Mouse (Mus musculus) testis, adult 2 months (tissue): Measurements from ENCODE around the gene Atp6v1fnb.

Experiments
- CTCF ChIP-seq: fragments of 200-500 bp; IDR thresholded peaks from 2 replicates; pipeline ENCODE4 v1.5.1; 2012; ENCODE audit warnings: low read depth, mild to moderate bottlenecking, inconsistent platforms, low read length, moderate library complexity; ENCODE audit not compliant: control insufficient read depth, insufficient read depth, insufficient replicate concordance
- POLR2A ChIP-seq: fragments of 200-500 bp; IDR thresholded peaks from 2 replicates; pipeline ENCODE4 v1.6.1; 2012; ENCODE audit warnings: low read depth, mild to moderate bottlenecking, inconsistent platforms, low read length, moderate library complexity; ENCODE audit not compliant: control insufficient read depth

DNA sequence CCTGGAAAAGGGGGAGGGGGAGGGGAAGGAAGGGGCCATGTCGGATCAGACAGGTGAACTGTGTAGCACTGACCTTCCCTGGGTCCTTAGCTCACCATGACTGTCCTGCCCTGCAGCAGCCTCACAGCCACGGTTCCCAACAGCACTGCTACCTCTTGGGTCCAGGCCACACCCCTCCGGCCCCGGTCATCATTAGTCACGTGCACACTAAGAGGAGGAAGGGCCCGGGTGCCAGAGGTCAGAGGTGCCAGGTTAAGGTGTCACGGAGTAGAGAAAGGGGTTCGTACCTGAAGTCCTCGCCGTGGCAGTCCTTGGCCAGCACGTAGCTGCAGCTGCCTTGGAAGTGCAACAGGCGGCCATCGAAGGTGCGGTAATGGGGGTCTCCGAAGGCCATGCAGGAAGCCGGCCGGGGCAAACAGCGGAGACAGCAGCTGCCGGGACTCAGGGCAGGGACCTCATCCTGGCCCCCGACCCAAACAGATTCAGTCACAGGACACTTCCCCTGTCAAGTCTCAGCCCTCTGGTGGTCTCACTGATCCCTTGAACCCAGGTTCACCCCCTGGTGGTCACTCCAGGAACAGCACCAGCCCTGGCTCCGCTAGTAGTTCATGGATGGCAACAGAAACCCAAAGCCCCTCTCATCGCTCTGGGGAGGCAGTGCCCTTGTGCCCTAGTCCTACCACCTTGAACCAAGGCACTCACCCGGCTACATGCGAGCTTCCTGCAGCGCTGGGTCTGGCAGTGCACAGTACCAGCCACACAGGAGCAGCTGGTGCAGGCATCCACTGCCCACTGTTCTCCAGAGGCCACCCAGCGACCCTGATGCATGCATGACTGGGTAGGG is 13.7 kb downstream of the Atp6v1fnb start:
- no peak for TF ChIP-seq POLR2A
- TF ChIP-seq CTCF = peak; percentile 89
